Mouse (Mus musculus) embryo, embryonic 11 days (tissue): ENCODE measurements around the gene Klhl7.
A peak's percentile ranks its signal among the peaks of the same experiment; 100 is the strongest.

Experiments used
- DNase-seq: peaks from one replicate; pipeline ENCODE4 v3.0.0-alpha.2; 2015

Gene Klhl7

GRCm38 (mm10) chr5:24181514-24182295 lies 81.3 kb downstream of the Klhl7 start:
- DNase-seq = no peak

GRCm38 (mm10) chr5:24182296-24182734 lies 81.9 kb downstream of the Klhl7 start:
- DNase-seq = no peak

- DNase-seq = no peak
Observed at GRCm38 (mm10) chr5:24183096-24183495, 82.7 kb downstream of the Klhl7 start.

DNA sequence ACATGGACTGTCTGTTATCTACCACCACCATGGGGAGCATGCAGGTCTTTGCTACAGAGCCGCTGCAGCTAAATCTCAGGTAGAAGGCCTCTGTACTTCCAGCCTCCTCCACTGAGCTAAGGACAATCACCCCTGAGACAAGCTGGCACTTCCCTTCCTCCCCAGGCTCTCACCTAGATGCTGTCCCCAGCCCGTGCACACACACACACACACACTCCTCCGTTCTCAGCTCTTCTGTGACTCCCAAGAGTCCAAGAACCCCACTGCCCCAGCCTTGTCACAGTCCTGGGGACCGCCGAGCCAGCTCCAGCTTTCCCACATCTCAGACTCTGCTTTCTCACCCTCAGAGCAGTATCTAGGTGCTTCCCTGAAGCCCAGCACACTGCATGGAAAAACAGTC lies 83.6 kb downstream of the Klhl7 start:
- no peak for DNase-seq

DNA sequence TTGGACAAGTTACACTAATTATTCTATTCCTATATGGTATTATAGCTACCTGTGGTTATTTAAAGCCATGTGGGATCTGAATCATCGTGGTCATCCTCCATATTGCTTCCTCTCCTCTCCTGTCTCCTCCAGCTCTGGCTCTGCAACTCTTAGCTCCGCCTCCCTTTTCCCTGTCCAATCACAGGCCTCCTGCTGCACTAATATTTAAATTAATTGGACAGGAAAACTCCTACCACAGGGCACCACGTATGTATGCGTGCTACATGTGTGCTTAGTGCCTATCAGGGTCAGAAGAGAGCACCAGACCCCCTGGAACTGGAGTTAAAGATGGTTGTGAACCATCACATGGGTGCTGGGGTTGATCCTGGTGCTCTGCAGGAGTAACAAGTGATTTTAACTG lies 88.1 kb downstream of the Klhl7 start:
- no peak for DNase-seq

DNA sequence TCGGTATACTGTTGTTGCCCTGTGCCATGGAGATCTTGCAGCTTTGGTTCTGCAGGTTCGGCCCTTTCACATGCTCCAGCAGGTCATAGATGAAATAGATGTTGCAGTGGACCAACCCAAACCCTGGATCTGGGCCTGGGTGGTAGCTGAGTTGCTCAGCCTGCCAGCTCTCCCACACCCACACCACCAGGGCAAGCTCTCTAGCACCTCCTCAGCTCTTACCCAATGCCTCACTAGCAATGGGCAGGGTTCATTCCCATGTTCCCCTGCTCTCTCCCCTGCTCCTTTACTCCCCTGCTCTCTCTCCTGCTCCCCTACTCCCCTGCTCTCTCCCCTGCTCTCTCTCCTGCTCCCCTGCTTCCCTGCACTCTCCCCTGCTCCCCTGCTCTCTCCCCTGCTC lies 91.4 kb downstream of the Klhl7 start:
- DNase-seq = no peak

GRCm38 (mm10) chr5:24201006-24201405 lies 100.6 kb downstream of the Klhl7 start:
- no peak for DNase-seq

- DNase-seq = no peak
Observed at GRCm38 (mm10) chr5:24202492-24202891, 102.1 kb downstream of the Klhl7 start.

- DNase-seq = no peak
Observed at GRCm38 (mm10) chr5:24203266-24203665, 102.9 kb downstream of the Klhl7 start.

GRCm38 (mm10) chr5:24207965-24208364 lies 107.6 kb downstream of the Klhl7 start:
- peak; percentile 9 for DNase-seq

DNA sequence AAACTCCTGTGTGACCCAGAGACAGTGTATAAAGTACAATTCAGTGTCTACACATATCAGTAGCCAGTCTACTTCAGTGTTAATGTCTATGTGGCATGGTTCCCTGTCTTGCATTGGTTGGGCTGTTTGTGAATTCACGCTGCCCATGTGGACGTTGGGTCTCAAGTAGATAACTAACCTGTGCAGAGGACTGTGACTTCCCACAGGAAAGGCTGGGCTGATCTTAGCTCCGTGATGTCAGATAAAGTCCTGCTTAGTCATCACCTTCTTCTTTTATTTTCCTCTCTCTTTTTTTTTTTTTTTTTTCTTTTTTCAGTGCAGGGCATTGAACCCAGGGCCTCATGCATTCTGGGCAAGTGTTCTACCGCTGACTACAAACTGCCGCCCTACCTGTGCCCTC lies 108.1 kb downstream of the Klhl7 start:
- no peak for DNase-seq
